Mouse (Mus musculus): ENCODE data around the gene Rint1.
A peak's percentile ranks its signal among the peaks of the same experiment; 100 is the strongest.
"Not testable (repeated sequence)": the region's sequence is repeated elsewhere in the genome, so short reads cannot be mapped to it uniquely, and the experiment has no call there.

The Rint1 gene

GRCm38 (mm10) chr5:23826321-23827004 lies 39.0 kb downstream of the Rint1 start:
- DNase-seq (ENCODE audit: low spot score), result peak; percentile 74

- DNase-seq (ENCODE audit: low spot score), result no peak
These were observed 43.6 kb downstream of the Rint1 start for GRCm38 (mm10) chr5:23830897-23831752.

GRCm38 (mm10) chr5:23835691-23836090 lies 48.2 kb downstream of the Rint1 start:
- not testable (repeated sequence) for DNase-seq (ENCODE audit: low spot score)

DNA sequence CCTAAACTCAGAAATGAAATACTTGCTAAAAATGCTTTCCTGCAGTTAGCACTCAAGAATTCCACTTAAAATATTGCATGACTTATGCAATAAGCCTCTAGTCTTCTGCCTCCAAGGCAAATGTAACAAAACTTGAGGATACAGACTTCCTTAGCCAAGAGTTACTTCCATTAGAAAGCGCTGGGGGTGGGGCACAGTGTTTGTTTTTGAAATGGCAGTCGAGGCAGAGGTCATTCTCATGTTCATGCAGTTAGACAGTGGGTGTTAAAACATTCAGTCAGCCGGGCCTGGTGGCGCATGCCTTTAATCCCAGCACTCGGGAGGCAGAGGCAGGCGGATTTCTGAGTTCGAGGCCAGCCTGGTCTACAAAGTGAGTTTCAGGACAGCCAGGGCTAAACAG lies 50.6 kb downstream of the Rint1 start:
- peak; percentile 78 for DNase-seq (ENCODE audit: low spot score)

DNA sequence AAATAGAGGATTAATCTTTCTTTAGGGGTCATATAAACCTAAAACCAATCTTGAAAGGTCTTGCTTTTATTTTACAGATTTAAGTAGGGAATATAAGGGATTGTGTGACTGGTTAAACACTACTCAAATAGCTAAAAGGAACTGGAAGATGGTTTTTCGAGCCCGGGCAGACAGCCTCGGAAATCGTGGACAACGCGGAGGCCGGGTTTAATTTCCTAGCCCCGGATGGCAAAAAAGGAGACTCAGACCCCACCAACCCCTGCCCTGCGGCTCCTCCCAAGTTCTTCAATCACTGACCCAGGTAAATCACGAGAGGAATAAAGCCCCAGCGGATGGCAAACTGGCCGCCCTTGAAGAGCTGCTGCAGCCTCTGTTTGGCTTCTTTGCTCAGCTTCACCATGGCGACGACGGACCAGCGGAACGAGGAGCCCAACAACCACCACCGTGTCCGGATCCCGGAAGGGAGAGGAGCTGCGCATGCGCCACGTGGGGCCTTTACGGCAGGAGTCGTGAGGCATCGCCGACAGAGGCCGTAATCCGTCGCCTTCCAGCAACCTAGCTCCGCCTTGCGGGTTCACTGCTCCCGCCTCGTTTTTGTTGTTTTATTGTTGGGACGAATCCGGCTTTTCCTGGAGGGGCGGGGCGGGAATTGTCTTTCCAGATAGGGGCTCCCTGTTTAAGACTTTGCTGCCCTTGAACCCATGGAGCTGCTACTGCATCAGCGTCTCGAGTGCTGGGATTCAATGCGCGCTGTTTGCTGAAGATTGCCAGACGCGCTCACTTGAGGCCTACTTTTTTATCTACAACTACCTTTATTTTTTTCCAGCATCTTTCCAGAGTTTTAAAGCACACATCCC lies 56.4 kb downstream of the Rint1 start, which contains the start of gene Tomm7:
Gene Tomm7, minus strand, starts transcription at position 488 of the 857 bp plus-strand sequence.
- peak; percentile 98 for DNase-seq (ENCODE audit: low spot score)

DNA sequence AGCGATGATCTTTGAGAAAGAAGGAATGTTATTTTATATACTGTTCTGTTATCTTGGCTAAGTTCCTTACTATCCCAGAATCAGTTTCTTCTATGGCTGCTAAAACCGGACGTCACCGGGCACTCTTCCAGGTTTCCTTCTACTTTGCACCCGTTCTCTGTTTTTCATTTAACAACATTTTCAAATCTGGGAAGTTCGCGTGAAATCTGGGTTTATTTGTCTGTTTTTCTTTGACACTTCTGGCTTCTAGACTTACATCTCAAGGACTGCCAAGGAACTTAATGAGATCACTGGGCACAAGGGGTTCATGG lies 57.0 kb downstream of the Rint1 start:
- DNase-seq (ENCODE audit: low spot score), result peak; percentile 82

DNA sequence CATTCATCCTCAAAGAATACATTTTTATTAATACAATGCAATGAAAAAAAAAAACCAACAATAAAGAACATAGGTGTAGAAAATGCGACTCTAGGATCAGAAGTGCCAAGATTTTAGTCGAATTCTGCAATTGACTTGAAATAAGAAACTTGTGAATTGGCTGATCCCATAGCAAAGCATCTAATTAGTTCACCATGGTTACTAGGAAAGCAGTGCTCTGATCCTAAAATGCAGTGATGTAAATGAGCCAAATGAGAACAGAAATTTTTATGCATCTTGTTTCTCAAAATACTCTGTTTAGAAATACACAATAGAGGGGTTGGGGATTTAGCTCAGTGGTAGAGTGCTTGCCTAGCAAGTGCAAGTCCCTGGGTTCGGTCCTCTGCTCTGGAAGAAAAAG lies 57.6 kb downstream of the Rint1 start:
- no peak for DNase-seq (ENCODE audit: low spot score)

DNA sequence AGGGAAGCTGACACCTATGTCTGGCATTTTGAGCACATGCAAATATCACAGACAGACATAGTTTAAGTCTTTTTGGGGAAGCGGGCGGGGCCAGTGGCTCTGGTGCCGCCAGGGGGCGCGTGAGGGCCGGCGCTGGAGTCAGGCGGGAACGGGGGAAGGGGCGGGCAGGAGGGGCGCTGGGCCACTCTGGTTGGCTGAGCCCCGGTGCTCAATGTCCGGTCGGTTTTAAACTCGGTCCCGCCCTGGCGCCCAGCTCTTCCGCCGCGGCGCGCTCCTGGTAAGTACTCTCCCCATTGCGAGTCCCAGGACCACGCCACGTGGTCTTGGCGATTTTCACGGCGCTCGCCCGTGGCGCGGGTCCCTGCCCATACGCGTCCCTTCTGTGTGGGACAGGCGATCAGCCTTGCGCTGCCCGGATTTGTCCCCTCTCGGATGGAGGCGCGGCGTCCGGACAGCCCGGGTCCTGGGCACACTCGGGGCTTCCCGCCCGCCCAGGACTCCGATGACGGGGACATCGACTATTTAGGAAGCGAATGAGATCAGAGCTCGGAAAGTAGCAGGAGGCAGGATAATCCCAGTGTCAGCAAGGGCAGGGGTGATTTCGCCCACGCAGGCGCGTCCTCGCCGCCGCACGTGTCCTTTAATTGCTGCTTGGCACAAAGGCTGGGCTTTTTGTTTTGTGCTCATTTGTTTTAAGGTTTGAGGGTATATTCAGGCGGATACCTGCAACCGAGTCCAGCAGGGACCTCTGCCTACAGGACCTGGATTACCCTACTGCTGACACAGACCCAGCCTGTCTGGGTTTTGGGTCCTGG lies 63.0 kb downstream of the Rint1 start:
- peak; percentile 86 for DNase-seq (ENCODE audit: low spot score)

DNA sequence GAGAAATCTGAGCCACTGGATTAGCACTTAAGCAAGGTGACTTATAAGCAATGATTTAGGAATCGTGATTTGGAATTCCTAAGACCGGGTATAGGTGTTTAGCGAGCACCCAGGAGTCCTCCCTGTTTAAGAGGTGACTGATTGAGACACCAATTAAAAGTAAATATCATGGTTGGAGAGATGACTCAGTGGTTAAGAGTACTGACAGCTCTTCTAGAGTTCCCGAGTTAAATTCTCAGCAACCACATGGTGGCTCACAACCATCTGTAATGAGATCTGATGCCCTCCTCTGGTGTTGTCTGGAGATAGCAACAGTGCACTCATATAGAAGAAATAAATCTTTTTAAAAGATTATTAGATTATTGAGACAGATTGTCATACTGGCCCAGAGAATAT lies 63.6 kb downstream of the Rint1 start:
- DNase-seq (ENCODE audit: low spot score), result peak; percentile 47

DNA sequence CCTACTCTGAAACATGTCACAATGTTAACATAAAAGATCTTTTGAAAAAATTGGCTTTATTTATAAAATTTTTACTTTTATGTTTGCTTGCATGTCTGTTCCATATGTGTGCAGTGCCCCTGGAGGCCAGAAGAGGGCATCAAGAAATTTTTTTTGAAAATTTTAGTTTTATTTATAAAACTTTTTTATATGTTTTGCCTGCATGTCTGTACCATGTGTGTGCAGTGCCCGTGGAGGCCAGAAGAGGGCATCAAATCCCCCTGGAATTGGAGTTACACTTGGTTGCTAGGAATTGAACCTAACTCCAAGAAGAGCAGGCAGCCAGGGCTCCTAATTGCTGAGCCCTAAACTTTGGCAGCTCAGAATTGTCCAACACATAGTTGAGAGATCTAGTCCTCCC lies 65.4 kb downstream of the Rint1 start:
- not testable (repeated sequence) for DNase-seq (ENCODE audit: low spot score)

- no peak for DNase-seq (ENCODE audit: low spot score)
These were observed 68.0 kb downstream of the Rint1 start for GRCm38 (mm10) chr5:23855484-23855883.

GRCm38 (mm10) chr5:23856164-23856563 lies 68.7 kb downstream of the Rint1 start:
- DNase-seq (ENCODE audit: low spot score), result no peak

DNA sequence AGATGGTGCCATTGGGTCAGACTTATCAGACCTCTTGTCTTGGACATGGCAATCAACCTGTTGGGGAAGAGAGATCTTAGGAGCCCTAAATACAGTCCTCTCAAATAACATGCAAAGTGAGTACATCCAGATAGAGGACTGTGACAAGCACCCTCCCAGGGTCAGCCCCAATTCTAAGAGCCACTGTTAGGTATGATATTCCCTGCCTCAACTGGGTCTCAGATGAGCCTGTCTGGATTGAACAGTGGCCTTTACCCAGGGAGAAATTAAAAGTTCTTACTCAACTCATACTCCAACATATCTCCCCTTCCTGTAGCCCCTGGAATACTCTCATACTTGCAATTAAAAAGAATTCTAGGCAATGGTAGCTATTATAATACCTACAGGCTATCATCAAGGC lies 69.7 kb downstream of the Rint1 start:
- DNase-seq (ENCODE audit: low spot score), result no peak

DNA sequence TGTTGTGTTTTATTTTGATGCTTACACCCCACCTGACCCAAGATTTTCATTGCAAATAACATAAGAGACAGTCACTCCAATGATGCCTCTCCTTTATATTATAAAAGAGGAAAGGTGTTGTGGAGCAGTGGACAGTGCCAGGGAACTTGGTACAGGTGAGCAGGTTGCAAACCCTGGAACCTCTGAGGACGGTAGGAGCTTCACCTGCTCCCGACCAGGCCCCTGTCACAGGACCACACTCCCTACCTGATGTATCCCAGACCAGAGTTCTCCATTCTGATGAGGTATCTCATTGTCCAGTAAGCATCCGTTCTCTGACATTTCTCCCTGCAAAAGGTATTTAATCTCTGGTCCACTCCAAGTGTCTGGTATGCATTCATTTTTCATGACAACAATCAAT lies 70.5 kb downstream of the Rint1 start:
- DNase-seq (ENCODE audit: low spot score), result no peak

- DNase-seq (ENCODE audit: low spot score), result peak; percentile 30
These were observed 71.1 kb downstream of the Rint1 start for GRCm38 (mm10) chr5:23858643-23859042.

GRCm38 (mm10) chr5:23859087-23859718 lies 71.7 kb downstream of the Rint1 start:
- no peak for DNase-seq (ENCODE audit: low spot score)

DNA sequence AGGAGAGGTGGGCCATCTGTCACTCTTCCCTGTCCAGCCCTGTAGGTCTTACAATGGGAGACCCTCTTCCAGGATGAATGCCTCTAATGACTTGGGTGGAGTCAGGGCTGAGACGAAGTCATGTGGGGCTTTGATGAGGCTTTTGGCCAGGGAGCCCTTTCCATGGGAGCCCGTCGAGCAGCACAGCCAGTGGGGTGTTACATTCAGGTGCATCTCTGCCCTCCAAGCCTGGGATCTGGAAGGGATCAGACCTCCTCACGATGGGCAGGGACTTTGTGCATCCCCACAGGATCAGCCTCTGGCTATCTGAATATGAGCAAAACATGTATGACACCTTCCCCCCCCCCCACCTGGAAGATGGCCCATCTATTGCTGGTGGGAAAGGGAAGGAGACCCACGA lies 72.4 kb downstream of the Rint1 start:
- DNase-seq (ENCODE audit: low spot score), result no peak

- no peak for DNase-seq (ENCODE audit: low spot score)
These were observed 74.2 kb downstream of the Rint1 start for GRCm38 (mm10) chr5:23861721-23862120.

DNA sequence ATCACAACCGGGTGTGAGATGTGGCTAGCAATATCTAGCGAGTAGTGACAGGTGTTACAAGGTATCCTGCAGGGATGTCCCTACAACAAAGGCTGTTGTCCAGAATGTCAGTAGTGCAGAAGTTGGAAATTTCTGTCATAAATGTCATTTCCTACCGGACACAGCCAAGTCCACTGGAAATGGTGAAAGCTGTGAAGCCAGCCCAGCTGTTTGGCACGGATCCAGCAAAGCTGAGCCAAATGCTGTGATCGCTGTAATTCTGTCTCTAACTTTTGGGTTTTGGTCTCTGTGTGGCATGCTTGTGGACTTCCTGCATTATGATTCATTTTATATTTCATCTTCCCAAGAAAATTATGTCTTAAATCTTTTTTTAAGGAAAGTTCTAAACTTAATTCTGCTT lies 74.8 kb downstream of the Rint1 start:
- DNase-seq (ENCODE audit: low spot score), result peak; percentile 88

GRCm38 (mm10) chr5:23863166-23864053 lies 75.9 kb downstream of the Rint1 start:
- DNase-seq (ENCODE audit: low spot score), result no peak

Measured in adipocyte (in vitro differentiated cells).